Mouse (Mus musculus): Measurements from ENCODE around the gene Hoxc8.

DNA sequence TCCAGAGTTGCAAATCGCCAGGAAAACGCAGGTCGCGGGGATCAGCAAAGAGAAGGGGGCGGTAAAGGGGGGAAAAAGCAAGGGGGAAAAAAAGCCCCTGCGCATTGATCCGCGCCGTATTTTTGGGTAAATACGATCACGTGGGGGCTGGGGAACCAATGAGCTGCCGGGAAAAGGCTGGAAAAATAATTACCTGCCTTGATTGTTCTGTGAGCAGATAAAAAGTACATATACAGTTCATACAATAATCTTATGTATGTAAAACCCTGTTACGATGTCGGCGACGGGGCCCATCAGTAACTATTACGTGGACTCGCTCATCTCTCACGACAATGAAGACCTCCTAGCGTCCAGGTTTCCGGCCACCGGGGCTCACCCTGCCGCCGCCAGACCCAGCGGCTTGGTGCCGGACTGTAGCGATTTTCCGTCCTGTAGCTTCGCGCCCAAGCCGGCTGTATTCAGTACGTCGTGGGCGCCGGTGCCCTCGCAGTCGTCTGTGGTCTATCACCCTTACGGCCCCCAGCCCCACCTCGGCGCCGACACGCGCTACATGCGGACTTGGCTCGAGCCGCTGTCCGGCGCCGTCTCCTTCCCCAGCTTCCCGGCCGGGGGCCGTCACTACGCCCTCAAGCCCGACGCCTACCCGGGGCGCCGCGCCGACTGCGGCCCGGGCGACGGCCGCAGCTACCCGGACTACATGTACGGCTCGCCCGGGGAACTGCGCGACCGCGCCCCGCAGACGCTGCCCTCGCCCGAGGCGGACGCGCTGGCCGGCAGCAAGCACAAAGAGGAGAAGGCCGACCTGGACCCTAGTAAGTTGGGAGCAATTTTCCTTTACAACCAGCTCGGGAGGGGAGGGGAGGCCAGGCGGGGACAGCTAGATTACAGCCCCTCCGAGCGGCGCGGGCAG, 8.8 kb upstream of the Hoxc8 start:
- TF ChIP-seq CTCF (IDR thresholded peaks at IDR 0.05; ENCODE audit: extremely low read depth, insufficient read length, insufficient replicate concordance, low read depth, low read length), result no peak
- no peak for TF ChIP-seq POLR2A (IDR thresholded peaks at IDR 0.05; ENCODE audit: low read depth, low read length)
